Mouse (Mus musculus) kidney, postnatal 25 days (tissue): ENCODE measurements around the gene Hibch.
"Not testable (repeated sequence)": the region's sequence is repeated elsewhere in the genome, so short reads cannot be mapped to it uniquely, and the experiment has no call there.

ENCODE experiments used
- DNase-seq, 2 experiments: peaks; one replicate each; pipeline ENCODE4 v3.0.0; 2021; ENCODE audit warnings: mixed read lengths in 2 of 2

Hibch gene

GRCm38 (mm10) chr1:52884208-52884607, 39.5 kb downstream of the Hibch start:
- DNase-seq = no peak

GRCm38 (mm10) chr1:52909783-52910182, 65.1 kb downstream of the Hibch start:
- DNase-seq = no peak

- no peak for DNase-seq
These were observed 71.9 kb downstream of the Hibch start for GRCm38 (mm10) chr1:52916655-52917054.

- not testable (repeated sequence) for DNase-seq
These were observed 74.2 kb downstream of the Hibch start for GRCm38 (mm10) chr1:52918897-52919296.

GRCm38 (mm10) chr1:52924482-52924881, 79.8 kb downstream of the Hibch start:
- DNase-seq = not testable (repeated sequence)

- no peak for DNase-seq
These were observed 89.8 kb downstream of the Hibch start for GRCm38 (mm10) chr1:52934494-52934893.

- DNase-seq = no peak
These were observed 94.3 kb downstream of the Hibch start for GRCm38 (mm10) chr1:52939021-52939420.

GRCm38 (mm10) chr1:52947895-52948294, 103.2 kb downstream of the Hibch start:
- DNase-seq = no peak

GRCm38 (mm10) chr1:52951146-52951868, 106.6 kb downstream of the Hibch start:
- no peak for DNase-seq

GRCm38 (mm10) chr1:52952143-52952542, 107.4 kb downstream of the Hibch start:
- no peak for DNase-seq

- DNase-seq = peak; percentile 47 to 73
These were observed 108.0 kb downstream of the Hibch start for GRCm38 (mm10) chr1:52952551-52953397.

- DNase-seq = no peak
These were observed 108.8 kb downstream of the Hibch start for GRCm38 (mm10) chr1:52953548-52953947.

- no peak for DNase-seq
These were observed 109.7 kb downstream of the Hibch start for GRCm38 (mm10) chr1:52954456-52954855.

GRCm38 (mm10) chr1:52955102-52955501, 110.4 kb downstream of the Hibch start:
- DNase-seq = peak; percentile 54 to 70

- no peak for DNase-seq
These were observed 112.0 kb downstream of the Hibch start for GRCm38 (mm10) chr1:52956746-52957145.

GRCm38 (mm10) chr1:52960191-52960590, 115.5 kb downstream of the Hibch start:
- DNase-seq = no peak

GRCm38 (mm10) chr1:52963097-52963496, 118.4 kb downstream of the Hibch start:
- DNase-seq = no peak

- no peak for DNase-seq
These were observed 119.9 kb downstream of the Hibch start for GRCm38 (mm10) chr1:52964581-52964980.
